Mouse (Mus musculus): ENCODE data around the gene Dusp14.

The Dusp14 gene

GRCm38 (mm10) chr11:84069034-84069370, at the start of gene Dusp14:
Gene Dusp14 (minus strand): TSS chr11:84069261.
- peak; percentile 43 for DNase-seq

- DNase-seq = no peak
These were observed 48.4 kb upstream of the Dusp14 start for GRCm38 (mm10) chr11:84117431-84117830.

GRCm38 (mm10) chr11:84116221-84116620, 47.2 kb upstream of the Dusp14 start:
- no peak for DNase-seq

- DNase-seq = no peak
These were observed 46.6 kb upstream of the Dusp14 start for GRCm38 (mm10) chr11:84115646-84116045.

- no peak for DNase-seq
These were observed 44.6 kb upstream of the Dusp14 start for GRCm38 (mm10) chr11:84113623-84114022.

GRCm38 (mm10) chr11:84107137-84107536, 38.1 kb upstream of the Dusp14 start:
- no peak for DNase-seq

GRCm38 (mm10) chr11:84104036-84104435, 35.0 kb upstream of the Dusp14 start:
- DNase-seq = no peak

- DNase-seq = no peak
These were observed 32.1 kb upstream of the Dusp14 start for GRCm38 (mm10) chr11:84101182-84101581.

GRCm38 (mm10) chr11:84097251-84097998, 28.4 kb upstream of the Dusp14 start:
- no peak for DNase-seq

GRCm38 (mm10) chr11:84095084-84095483, 26.0 kb upstream of the Dusp14 start:
- no peak for DNase-seq

- DNase-seq = no peak
These were observed 21.5 kb upstream of the Dusp14 start for GRCm38 (mm10) chr11:84090572-84090971.

GRCm38 (mm10) chr11:84081901-84082300, 12.8 kb upstream of the Dusp14 start:
- DNase-seq = no peak

- no peak for DNase-seq
These were observed 11.3 kb upstream of the Dusp14 start for GRCm38 (mm10) chr11:84080327-84080726.

- DNase-seq = no peak
These were observed 10.8 kb upstream of the Dusp14 start for GRCm38 (mm10) chr11:84079887-84080286.

GRCm38 (mm10) chr11:84079361-84079760, 10.3 kb upstream of the Dusp14 start:
- no peak for DNase-seq

- DNase-seq = no peak
These were observed 9.5 kb upstream of the Dusp14 start for GRCm38 (mm10) chr11:84078601-84079000.

- DNase-seq = no peak
These were observed 7.9 kb upstream of the Dusp14 start for GRCm38 (mm10) chr11:84077008-84077407.

- DNase-seq = no peak
These were observed 5.0 kb upstream of the Dusp14 start for GRCm38 (mm10) chr11:84073816-84074764.

GRCm38 (mm10) chr11:84072904-84073651, 4.0 kb upstream of the Dusp14 start:
- peak; percentile 13 for DNase-seq

- peak; percentile 76 for DNase-seq
These were observed 649 bp downstream of the Dusp14 start for GRCm38 (mm10) chr11:84068191-84069033.

GRCm38 (mm10) chr11:84067720-84068190, 1.3 kb downstream of the Dusp14 start:
- DNase-seq = peak; percentile 56

Data from cerebellum, adult 9-10 months (tissue).